Mouse (Mus musculus) E14TG2a.4 (cell line): ENCODE measurements at regions not wholly inside any gene's neighbourhood (a gene's known extent, or its start where the extent isn't known, plus 50 kb on each side); places are given as distances from the start of the nearest gene placed in this dataset.

Experiments used
- H3K27me3 ChIP-seq: 2 replicates; pipeline ENCODE4 v1.6.1; 2014; ENCODE audit warnings: low read length, control low read depth; ENCODE audit not compliant: insufficient read depth
- H3K36me3 ChIP-seq: 2 replicates; pipeline ENCODE4 v1.6.1; 2014; ENCODE audit warnings: low read length, control low read depth; ENCODE audit not compliant: insufficient read depth
- H3K4me1 ChIP-seq: replicated peaks from 2 replicates; pipeline ENCODE4 v1.6.1; 2014; ENCODE audit warnings: low read depth, low read length, control low read depth
- H3K4me3 ChIP-seq: replicated peaks from 2 replicates; pipeline ENCODE4 v1.5.1; 2014; ENCODE audit warnings: mild to moderate bottlenecking, low read length
- H3K9me3 ChIP-seq: 2 replicates; pipeline ENCODE4 v1.6.1; 2014; ENCODE audit warnings: low read length, control low read depth
- CTCF ChIP-seq: conservative IDR thresholded peaks from 2 replicates; pipeline ENCODE4 v1.5.1; 2014; ENCODE audit warnings: low read length
- NANOG ChIP-seq: IDR thresholded peaks from 2 replicates; pipeline ENCODE4 v1.6.1; 2014; ENCODE audit warnings: borderline replicate concordance, low read length, mixed read lengths
- POU5F1 ChIP-seq: IDR thresholded peaks from 2 replicates; pipeline ENCODE4 v1.6.1; 2014; ENCODE audit warnings: low read length, borderline replicate concordance

GRCm38 (mm10) chr13:94619511-94619910 lies 169.2 kb upstream of the Tbca start:
- no peaks in the 10 kb centered on the region for H3K36me3 ChIP-seq
- no peak overlapping the region for H3K4me3 ChIP-seq
- H3K9me3 ChIP-seq: no peaks in the 10 kb centered on the region
- peaks cover 7% of the 10 kb centered on the region; the same call in 1 of the 2 replicates for H3K4me1 ChIP-seq
- H3K27me3 ChIP-seq: peaks cover 14% of the 10 kb centered on the region; the same call in 1 of the 2 replicates
- no peak for TF ChIP-seq POU5F1
- no peak for TF ChIP-seq CTCF
- TF ChIP-seq NANOG: no peak

- Histone ChIP-seq H3K36me3 (no peaks in the 10 kb centered on the region), H3K4me1 (peaks cover 20% of the 10 kb centered on the region), H3K4me3 (no peak overlapping the region), H3K9me3 (no peaks in the 10 kb centered on the region), H3K27me3 (peaks cover 27% of the 10 kb centered on the region)
- TF ChIP-seq POU5F1 (no peak), CTCF (no peak), NANOG (no peak)
These were observed 158.7 kb upstream of the Tbca start for GRCm38 (mm10) chr13:94630055-94630454.

- no peak overlapping the region for H3K4me3 ChIP-seq
- H3K9me3 ChIP-seq: no peaks in the 10 kb centered on the region
- H3K27me3 ChIP-seq: peaks cover 23% of the 10 kb centered on the region
- H3K36me3 ChIP-seq: no peaks in the 10 kb centered on the region
- peaks cover 20% of the 10 kb centered on the region for H3K4me1 ChIP-seq
- no peak for TF ChIP-seq CTCF
- TF ChIP-seq NANOG: no peak
- no peak for TF ChIP-seq POU5F1
These were observed 158.0 kb upstream of the Tbca start for GRCm38 (mm10) chr13:94630685-94631084.

GRCm38 (mm10) chr13:94632730-94633129 lies 156.0 kb upstream of the Tbca start:
- Histone ChIP-seq H3K9me3 (no peaks in the 10 kb centered on the region), H3K27me3 (0 out of 2 replicates have a peak, but pooled peaks cover 12% of the 10 kb centered on the region), H3K4me1 (peaks cover 14% of the 10 kb centered on the region), H3K36me3 (no peaks in the 10 kb centered on the region), H3K4me3 (no peak overlapping the region)
- TF ChIP-seq CTCF (no peak), POU5F1 (no peak), NANOG (no peak)

- TF ChIP-seq POU5F1 (no peak), CTCF (no peak), NANOG (no peak)
- H3K27me3 ChIP-seq: 0 out of 2 replicates have a peak, but pooled peaks cover 4% of the 10 kb centered on the region
- no peaks in the 10 kb centered on the region for H3K36me3 ChIP-seq
- H3K4me1 ChIP-seq: peaks cover 55% of the 10 kb centered on the region
- no peaks in the 10 kb centered on the region for H3K9me3 ChIP-seq
- no peak overlapping the region for H3K4me3 ChIP-seq
These were observed 148.4 kb upstream of the Tbca start for GRCm38 (mm10) chr13:94640336-94640735.

- H3K4me3 ChIP-seq: peak overlapping the region; percentile 26; the same call in 1 of the 2 replicates
- no peaks in the 10 kb centered on the region for H3K9me3 ChIP-seq
- TF ChIP-seq POU5F1 (no peak), NANOG (no peak), CTCF (no peak)
- peaks cover 74% of the 10 kb centered on the region for H3K4me1 ChIP-seq
- H3K36me3 ChIP-seq: no peaks in the 10 kb centered on the region
- no peaks in the 10 kb centered on the region for H3K27me3 ChIP-seq
These were observed 143.2 kb upstream of the Tbca start for GRCm38 (mm10) chr13:94645241-94646206.

- Histone ChIP-seq H3K36me3 (no peaks in the 10 kb centered on the region), H3K4me1 (peaks cover 74% of the 10 kb centered on the region), H3K4me3 (peak overlapping the region; percentile 26; the same call in 1 of the 2 replicates), H3K9me3 (no peaks in the 10 kb centered on the region), H3K27me3 (no peaks in the 10 kb centered on the region)
- TF ChIP-seq NANOG: no peak
- no peak for TF ChIP-seq CTCF
- TF ChIP-seq POU5F1: no peak
These were observed 142.4 kb upstream of the Tbca start for GRCm38 (mm10) chr13:94646326-94646725.

GRCm38 (mm10) chr13:94646781-94647555 lies 141.7 kb upstream of the Tbca start:
- Histone ChIP-seq H3K4me1 (peaks cover 77% of the 10 kb centered on the region), H3K4me3 (peak overlapping the region; percentile 64), H3K36me3 (no peaks in the 10 kb centered on the region), H3K9me3 (no peaks in the 10 kb centered on the region), H3K27me3 (no peaks in the 10 kb centered on the region)
- no peak for TF ChIP-seq CTCF
- TF ChIP-seq NANOG: no peak
- TF ChIP-seq POU5F1: no peak

GRCm38 (mm10) chr13:94647566-94647965 lies 141.1 kb upstream of the Tbca start:
- no peaks in the 10 kb centered on the region for H3K27me3 ChIP-seq
- peak overlapping the region; percentile 64 for H3K4me3 ChIP-seq
- peaks cover 71% of the 10 kb centered on the region for H3K4me1 ChIP-seq
- no peaks in the 10 kb centered on the region for H3K9me3 ChIP-seq
- TF ChIP-seq CTCF (no peak), NANOG (no peak), POU5F1 (no peak)
- no peaks in the 10 kb centered on the region for H3K36me3 ChIP-seq
